16 mouse cellular contexts compared by ENCODE assay signal in the genomic region with DNA sequence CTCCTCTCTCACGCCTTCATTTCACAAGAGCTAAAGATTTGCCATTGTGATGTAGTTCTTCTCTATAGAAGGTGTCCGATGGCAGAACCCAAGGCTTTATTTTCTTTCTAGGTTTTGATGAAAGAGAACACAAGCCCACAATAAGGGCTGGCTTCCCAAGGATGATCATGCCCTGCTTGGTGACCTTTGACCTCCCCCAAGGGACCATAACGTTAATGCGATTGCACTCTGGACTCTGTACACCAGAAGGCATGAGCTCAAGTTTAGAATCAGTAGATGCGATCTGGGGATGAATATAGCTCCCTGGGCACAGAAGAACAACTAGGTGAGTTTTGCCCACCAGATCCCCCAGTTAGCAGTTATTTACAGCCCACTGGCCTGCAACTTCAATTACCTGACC.
"Had no signal": no experiment of that assay in that cellular context is flagged by ENCODE, and none has a peak within 500 bp of the region (broad histone marks: within the 10 kb centered on the region; RNA-seq: fewer than 3 reads in every experiment).

No protein-coding gene starts in this region.

- H3K4me2 ChIP-seq: hindbrain, embryonic 14.5 days; intestine, embryonic 15.5 days; limb, embryonic 15.5 days; liver, embryonic 12.5 days; lung, embryonic 14.5 days; midbrain, embryonic 13.5 days; neural tube, embryonic 15.5 days had no signal

- H3K36me3 ChIP-seq: intestine, embryonic 15.5 days; limb, embryonic 15.5 days; liver, embryonic 12.5 days; midbrain, embryonic 13.5 days; neural tube, embryonic 15.5 days had no signal

- H3K9me3 ChIP-seq: intestine, embryonic 15.5 days; limb, embryonic 15.5 days; liver, embryonic 12.5 days; megakaryocyte, embryonic 14.5 days; midbrain, embryonic 13.5 days; neural tube, embryonic 15.5 days had no signal

- H3K4me1 ChIP-seq: limb, embryonic 15.5 days; midbrain, embryonic 13.5 days; neural tube, embryonic 15.5 days had no signal

- ATAC-seq: liver, embryonic 12.5 days; midbrain, embryonic 13.5 days had no signal

- H3K27me3 ChIP-seq: intestine, embryonic 15.5 days; limb, embryonic 15.5 days; liver, embryonic 12.5 days; megakaryocyte, embryonic 14.5 days; midbrain, embryonic 13.5 days; neural tube, embryonic 15.5 days had no signal

- H3K4me3 ChIP-seq: intestine, embryonic 15.5 days; limb, embryonic 15.5 days; liver, embryonic 12.5 days; megakaryocyte, embryonic 14.5 days; midbrain, embryonic 13.5 days; myocyte; neural tube, embryonic 15.5 days had no signal

- DNase-seq: layer of hippocampus, postnatal 36 days; lung, postnatal 10 days; lung, postnatal 4 days; right cerebral cortex, adult 18-20 months; spleen, adult 18-20 months; thymus, adult 2 months; thymus, postnatal 25 days had no signal

- H3K9ac ChIP-seq: hindbrain, embryonic 14.5 days; intestine, embryonic 15.5 days; limb, embryonic 15.5 days; liver, embryonic 12.5 days; lung, embryonic 14.5 days; midbrain, embryonic 13.5 days; neural tube, embryonic 15.5 days had no signal

- H3K27ac ChIP-seq: hindbrain, embryonic 14.5 days; intestine, embryonic 15.5 days; limb, embryonic 15.5 days; liver, embryonic 12.5 days; midbrain, embryonic 13.5 days; neural tube, embryonic 15.5 days had no signal
